Mouse (Mus musculus): ENCODE measurements around the gene Sertad2. TPM values are rescaled to one million over a fixed set of nuclear protein-coding genes. Genes with fewer than 3 reads are reported as not detected.

Gene Sertad2
- polyA plus RNA-seq, 1 experiment, result 15.5 TPM

GRCm38 (mm10) chr11:20643161-20643560 lies 100.1 kb downstream of the Sertad2 start:
- H3K4me1 ChIP-seq (ENCODE audit: control insufficient read depth, insufficient read depth, low read length), result peaks cover 9% of the 10 kb centered on the region
- 89% methylated on average over 5 of the region's 5 CpGs for WGBS

GRCm38 (mm10) chr11:20644166-20644565 lies 101.1 kb downstream of the Sertad2 start:
- Histone ChIP-seq H3K27ac (ENCODE audit: insufficient read depth, low read length) (no peak overlapping the region), H3K4me3 (replicated peaks; ENCODE audit: insufficient read depth, low read depth, low read length) (no peak overlapping the region), H3K27me3 (ENCODE audit: control insufficient read depth, insufficient read depth, low read length) (no peaks in the 10 kb centered on the region), H3K4me1 (ENCODE audit: control insufficient read depth, insufficient read depth, low read length) (peaks cover 9% of the 10 kb centered on the region)
- DNase-seq, result no peak
- TF ChIP-seq POLR2A (IDR thresholded peaks at IDR 0.05; ENCODE audit: borderline replicate concordance, insufficient read depth, low read length) (no peak), CTCF (IDR thresholded peaks at IDR 0.05; ENCODE audit: borderline replicate concordance, insufficient read depth, low read depth, low read length) (no peak)
- 88% methylated on average over 1 of the region's 1 CpGs for WGBS

More at GRCm38 (mm10) chr11:20643161-20643560, 100.1 kb downstream of the Sertad2 start:
- Histone ChIP-seq H3K27me3 (ENCODE audit: control insufficient read depth, insufficient read depth, low read length) (no peaks in the 10 kb centered on the region), H3K27ac (ENCODE audit: insufficient read depth, low read length) (no peak overlapping the region), H3K4me3 (replicated peaks; ENCODE audit: insufficient read depth, low read depth, low read length) (no peak overlapping the region)
- TF ChIP-seq CTCF (IDR thresholded peaks at IDR 0.05; ENCODE audit: borderline replicate concordance, insufficient read depth, low read depth, low read length) (no peak), POLR2A (IDR thresholded peaks at IDR 0.05; ENCODE audit: borderline replicate concordance, insufficient read depth, low read length) (no peak)
- no peak for DNase-seq

- H3K4me1 ChIP-seq (ENCODE audit: control insufficient read depth, insufficient read depth, low read length), result peaks cover 9% of the 10 kb centered on the region
- H3K27me3 ChIP-seq (ENCODE audit: control insufficient read depth, insufficient read depth, low read length), result no peaks in the 10 kb centered on the region
- TF ChIP-seq POLR2A (IDR thresholded peaks at IDR 0.05; ENCODE audit: borderline replicate concordance, insufficient read depth, low read length) (no peak), CTCF (IDR thresholded peaks at IDR 0.05; ENCODE audit: borderline replicate concordance, insufficient read depth, low read depth, low read length) (no peak)
- no peak overlapping the region for H3K4me3 ChIP-seq (replicated peaks; ENCODE audit: insufficient read depth, low read depth, low read length)
- 51% methylated on average over 6 of the region's 6 CpGs for WGBS
- DNase-seq, result no peak
- no peak overlapping the region for H3K27ac ChIP-seq (ENCODE audit: insufficient read depth, low read length)
Observed at GRCm38 (mm10) chr11:20644872-20645271, 101.8 kb downstream of the Sertad2 start.

- TF ChIP-seq CTCF (IDR thresholded peaks at IDR 0.05; ENCODE audit: borderline replicate concordance, insufficient read depth, low read depth, low read length) (no peak), POLR2A (IDR thresholded peaks at IDR 0.05; ENCODE audit: borderline replicate concordance, insufficient read depth, low read length) (no peak)
- no peak for DNase-seq
- no peak overlapping the region for H3K27ac ChIP-seq (ENCODE audit: insufficient read depth, low read length)
- peaks cover 9% of the 10 kb centered on the region for H3K4me1 ChIP-seq (ENCODE audit: control insufficient read depth, insufficient read depth, low read length)
- 70% methylated on average over 3 of the region's 3 CpGs for WGBS
- H3K4me3 ChIP-seq (replicated peaks; ENCODE audit: insufficient read depth, low read depth, low read length), result no peak overlapping the region
- H3K27me3 ChIP-seq (ENCODE audit: control insufficient read depth, insufficient read depth, low read length), result no peaks in the 10 kb centered on the region
Observed at GRCm38 (mm10) chr11:20645521-20645920, 102.5 kb downstream of the Sertad2 start.

GRCm38 (mm10) chr11:20646142-20646541 lies 103.1 kb downstream of the Sertad2 start:
- 51% methylated on average over 6 of the region's 6 CpGs for WGBS
- no peak overlapping the region for H3K4me3 ChIP-seq (replicated peaks; ENCODE audit: insufficient read depth, low read depth, low read length)
- no peak for DNase-seq
- no peaks in the 10 kb centered on the region for H3K27me3 ChIP-seq (ENCODE audit: control insufficient read depth, insufficient read depth, low read length)
- TF ChIP-seq POLR2A (IDR thresholded peaks at IDR 0.05; ENCODE audit: borderline replicate concordance, insufficient read depth, low read length), result no peak
- TF ChIP-seq CTCF (IDR thresholded peaks at IDR 0.05; ENCODE audit: borderline replicate concordance, insufficient read depth, low read depth, low read length), result no peak
- peaks cover 9% of the 10 kb centered on the region for H3K4me1 ChIP-seq (ENCODE audit: control insufficient read depth, insufficient read depth, low read length)
- no peak overlapping the region for H3K27ac ChIP-seq (ENCODE audit: insufficient read depth, low read length)

GRCm38 (mm10) chr11:20646986-20647726 lies 104.1 kb downstream of the Sertad2 start:
- Histone ChIP-seq H3K4me1 (ENCODE audit: control insufficient read depth, insufficient read depth, low read length) (peaks cover 9% of the 10 kb centered on the region), H3K27me3 (ENCODE audit: control insufficient read depth, insufficient read depth, low read length) (no peaks in the 10 kb centered on the region), H3K27ac (ENCODE audit: insufficient read depth, low read length) (no peak overlapping the region), H3K4me3 (replicated peaks; ENCODE audit: insufficient read depth, low read depth, low read length) (no peak overlapping the region)
- TF ChIP-seq CTCF (IDR thresholded peaks at IDR 0.05; ENCODE audit: borderline replicate concordance, insufficient read depth, low read depth, low read length), result no peak
- TF ChIP-seq POLR2A (IDR thresholded peaks at IDR 0.05; ENCODE audit: borderline replicate concordance, insufficient read depth, low read length), result no peak
- 71% methylated on average over 10 of the region's 10 CpGs for WGBS
- DNase-seq, result no peak

- Histone ChIP-seq H3K27ac (ENCODE audit: insufficient read depth, low read length) (no peak overlapping the region), H3K4me3 (replicated peaks; ENCODE audit: insufficient read depth, low read depth, low read length) (no peak overlapping the region), H3K27me3 (ENCODE audit: control insufficient read depth, insufficient read depth, low read length) (no peaks in the 10 kb centered on the region), H3K4me1 (ENCODE audit: control insufficient read depth, insufficient read depth, low read length) (peaks cover 9% of the 10 kb centered on the region)
- no peak for DNase-seq
- WGBS, result 55% methylated on average over 19 of the region's 19 CpGs
- TF ChIP-seq CTCF (IDR thresholded peaks at IDR 0.05; ENCODE audit: borderline replicate concordance, insufficient read depth, low read depth, low read length) (no peak), POLR2A (IDR thresholded peaks at IDR 0.05; ENCODE audit: borderline replicate concordance, insufficient read depth, low read length) (no peak)
Observed at GRCm38 (mm10) chr11:20647902-20648625, 105.0 kb downstream of the Sertad2 start.

GRCm38 (mm10) chr11:20649477-20649876 lies 106.4 kb downstream of the Sertad2 start:
- Histone ChIP-seq H3K27ac (ENCODE audit: insufficient read depth, low read length) (no peak overlapping the region), H3K4me3 (replicated peaks; ENCODE audit: insufficient read depth, low read depth, low read length) (no peak overlapping the region), H3K4me1 (ENCODE audit: control insufficient read depth, insufficient read depth, low read length) (peaks cover 9% of the 10 kb centered on the region), H3K27me3 (ENCODE audit: control insufficient read depth, insufficient read depth, low read length) (no peaks in the 10 kb centered on the region)
- 63% methylated on average over 5 of the region's 5 CpGs for WGBS
- TF ChIP-seq POLR2A (IDR thresholded peaks at IDR 0.05; ENCODE audit: borderline replicate concordance, insufficient read depth, low read length) (no peak), CTCF (IDR thresholded peaks at IDR 0.05; ENCODE audit: borderline replicate concordance, insufficient read depth, low read depth, low read length) (no peak)
- no peak for DNase-seq

All from cerebellum, adult 2 months (tissue).